Comparison of ENCODE assay signal across 24 mouse cellular contexts in the genomic region with DNA sequence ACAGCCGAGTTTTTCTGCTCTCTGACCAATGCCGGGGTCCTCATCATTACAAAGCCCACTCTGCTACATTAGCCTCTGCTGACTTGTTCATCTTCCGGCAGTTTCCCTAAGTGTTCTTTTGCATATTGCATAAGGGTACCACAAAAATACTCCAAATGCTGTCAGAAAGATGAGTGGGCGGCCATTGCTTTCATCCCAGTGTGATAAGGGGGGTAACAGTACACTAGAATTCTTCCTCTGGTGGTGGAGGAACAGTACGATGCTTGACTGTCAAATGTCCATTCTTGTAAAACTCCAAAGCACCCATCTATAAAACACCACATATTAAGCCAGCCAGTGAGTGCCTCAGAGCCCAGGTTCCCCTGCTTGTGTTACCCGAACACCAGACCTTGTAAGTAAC.
DNase-seq lines count a peak whose midpoint lies in the region; ATAC-seq and TF ChIP-seq lines count a peak whose summit lies in the region.
"Had no signal": no experiment of that assay in that cellular context is flagged by ENCODE, and none has a peak within 500 bp of the region (broad histone marks: within the 10 kb centered on the region; RNA-seq: fewer than 3 reads in every experiment).

No protein-coding gene starts in this region.

- DNase-seq in frontal cortex, postnatal 25 days (ENCODE audit: low spot score in 2 of 2): no peak
- peak; percentile 34 to 63 for DNase-seq in right cerebral cortex, postnatal 10 days (ENCODE audit: low spot score in 2 of 2)
- DNase-seq in right cerebral cortex, postnatal 25 days: no peak
- DNase-seq in left cerebral cortex, adult 8-10 months (ENCODE audit: low spot score in 2 of 2): peak; percentile 8 to 29
- no peak for DNase-seq in cerebellum, adult 8-10 months
- no peak for DNase-seq in lung, postnatal 0 days (ENCODE audit: low spot score)
- DNase-seq in lung, postnatal 25 days (ENCODE audit: low spot score): no peak
- DNase-seq: adrenal gland, adult 8-10 months; cerebellum, adult 2 months; cerebellum, postnatal 36 days; embryo, embryonic 11 days; gastrocnemius, postnatal 14 days; heart, adult 11 months; kidney, adult 2 months; kidney, postnatal 10 days; thymus, adult 2 months had no signal

- no peak overlapping the region for H3K4me2 ChIP-seq in lung, postnatal 0 days (replicated peaks; ENCODE audit: low read depth, low read length)
- H3K4me2 ChIP-seq: embryonic facial prominence, embryonic 13.5 days; forebrain, embryonic 12.5 days; heart, embryonic 13.5 days; hindbrain, embryonic 12.5 days; midbrain, embryonic 11.5 days had no signal

- TF ChIP-seq CTCF in lung, postnatal 0 days (IDR thresholded peaks at IDR 0.05): no peak

- ATAC-seq in frontal cortex, adult (ENCODE audit: low TSS enrichment): peak; percentile 88
- no peak for ATAC-seq in lung, postnatal 0 days
- ATAC-seq: activated CD4-positive, CD25-positive, alpha-beta regulatory T cell, adult 4 months had no signal

- H3K36me3 ChIP-seq in lung, postnatal 0 days (ENCODE audit: insufficient read depth, low read length): no peaks in the 10 kb centered on the region
- H3K36me3 ChIP-seq: embryonic facial prominence, embryonic 13.5 days; forebrain, embryonic 12.5 days; heart, embryonic 13.5 days; hindbrain, embryonic 12.5 days had no signal

- no peak overlapping the region for H3K9ac ChIP-seq in lung, postnatal 0 days (replicated peaks; ENCODE audit: low read depth)
- H3K9ac ChIP-seq: embryonic facial prominence, embryonic 13.5 days; forebrain, embryonic 12.5 days; heart, embryonic 13.5 days; hindbrain, embryonic 12.5 days had no signal

- no peaks in the 10 kb centered on the region for H3K27me3 ChIP-seq in lung, postnatal 0 days (replicated peaks; ENCODE audit: insufficient read depth, low read length)
- H3K27me3 ChIP-seq: embryonic facial prominence, embryonic 13.5 days; forebrain, embryonic 12.5 days; heart, embryonic 13.5 days; hindbrain, embryonic 12.5 days had no signal

- no peak overlapping the region for H3K27ac ChIP-seq in lung, postnatal 0 days (ENCODE audit: low read length)
- H3K27ac ChIP-seq: embryonic facial prominence, embryonic 13.5 days; forebrain, embryonic 12.5 days; heart, embryonic 13.5 days; hindbrain, embryonic 12.5 days had no signal

- no peaks in the 10 kb centered on the region for H3K9me3 ChIP-seq in lung, postnatal 0 days (ENCODE audit: low read length)
- H3K9me3 ChIP-seq: embryonic facial prominence, embryonic 13.5 days; forebrain, embryonic 12.5 days; hindbrain, embryonic 12.5 days had no signal

- TF ChIP-seq EP300 in lung, postnatal 0 days (IDR thresholded peaks at IDR 0.05): no peak

- no peak overlapping the region for H3K4me3 ChIP-seq in lung, postnatal 0 days (ENCODE audit: low read depth, low read length)
- H3K4me3 ChIP-seq: embryonic facial prominence, embryonic 13.5 days; erythroblast, embryonic 14.5 days; forebrain, embryonic 12.5 days; heart, embryonic 13.5 days; hindbrain, embryonic 12.5 days had no signal

- H3K4me1 ChIP-seq in lung, postnatal 0 days (ENCODE audit: insufficient read depth, low read depth, low read length): no peaks in the 10 kb centered on the region
- H3K4me1 ChIP-seq: embryonic facial prominence, embryonic 13.5 days; forebrain, embryonic 12.5 days; heart, embryonic 13.5 days; hindbrain, embryonic 12.5 days had no signal

- WGBS in lung, postnatal 0 days: 89% methylated on average over 6 of the region's 6 CpGs

Comparison
In these comparisons a context has a peak if more than half of its experiments do, and no peak if none do; other contexts are left out.
1. DNase-seq: peak in right cerebral cortex, postnatal 10 days (2 of 2) and left cerebral cortex, adult 8-10 months (2 of 2); none in frontal cortex, postnatal 25 days (0 of 2), right cerebral cortex, postnatal 25 days (single experiment), cerebellum, adult 8-10 months (single experiment), lung, postnatal 0 days (single experiment) and lung, postnatal 25 days (single experiment).